Mouse (Mus musculus): ENCODE data around the gene Grin2b.

GRCm38 (mm10) chr6:136171343-136171742, 2.0 kb downstream of the Grin2b start:
- TF ChIP-seq GATA1 (IDR thresholded peaks at IDR 0.05; ENCODE audit: low read length) (no peak), TAL1 (IDR thresholded peaks at IDR 0.05; ENCODE audit: low read length) (no peak)

Measured in erythroblast, embryonic 14.5 days (primary cell).